Mouse (Mus musculus) midbrain, embryonic 12.5 days (tissue): ENCODE data around the gene Stard13. TPM values are rescaled to one million over a fixed set of nuclear protein-coding genes. Genes with fewer than 3 reads are reported as not detected.

Experiments
- ATAC-seq: fragments of 200-750 bp; cut with Nextera tagmentation; 2 replicates; pipeline ENCODE4 v1.8.0; 2017; ENCODE audit warnings: low read depth, moderate TSS enrichment, moderate library complexity; ENCODE audit not compliant: low FRiP score
- H3K27ac ChIP-seq: fragments of 300-500 bp; sonication (generic); replicated peaks from 2 replicates; pipeline ENCODE4 v1.5.1; 2016; ENCODE audit warnings: mild to moderate bottlenecking
- H3K27me3 ChIP-seq: fragments of 300-500 bp; sonication (generic); 2 replicates; pipeline ENCODE4 v1.6.1; 2016; ENCODE audit warnings: mild to moderate bottlenecking
- H3K36me3 ChIP-seq: fragments of 300-500 bp; sonication (generic); 2 replicates; pipeline ENCODE4 v1.6.1; 2016
- H3K4me1 ChIP-seq: fragments of 300-500 bp; sonication (generic); 2 replicates; pipeline ENCODE4 v1.6.1; 2016
- H3K4me2 ChIP-seq: fragments of 300-500 bp; sonication (generic); replicated peaks from 2 replicates; pipeline ENCODE4 v1.6.1; 2016; ENCODE audit warnings: mild to moderate bottlenecking, moderate library complexity
- H3K4me3 ChIP-seq: fragments of 300-500 bp; sonication (generic); 2 replicates; pipeline ENCODE4 v1.5.1; 2016; ENCODE audit warnings: mild to moderate bottlenecking
- H3K9ac ChIP-seq: fragments of 300-500 bp; sonication (generic); replicated peaks from 2 replicates; pipeline ENCODE4 v1.6.1; 2016; ENCODE audit warnings: mild to moderate bottlenecking, moderate library complexity
- H3K9me3 ChIP-seq: fragments of 300-500 bp; sonication (generic); 2 replicates; pipeline ENCODE4 v1.6.1; 2016; ENCODE audit warnings: mild to moderate bottlenecking
- WGBS: fragments of 180-500 bp; shearing (Covaris S2); methylation state at CpG from one replicate; pipeline ENCODE4 v1.1.7; 2016; 5-methylcytosine and 5-hydroxymethylcytosine counted together
- polyA plus RNA-seq: library from polyadenylated mRNA; unstranded; fragments of >200 nt; fragmentation: Nextera tagmentation; extraction: Ambion mirVana; gene quantifications from 2 replicates; pipeline ENCODE4 v1.2.1, GENCODE M21; 2016

Gene Stard13
- polyA plus RNA-seq, 1 experiment from 2014 or later = 5.6 TPM

GRCm38 (mm10) chr5:151192266-151192665 lies 41.4 kb downstream of the Stard13 start:
- 84% methylated on average over 2 of the region's 2 CpGs for WGBS
- Histone ChIP-seq H3K36me3 (no peaks in the 10 kb centered on the region), H3K27ac (no peak overlapping the region), H3K4me2 (no peak overlapping the region), H3K4me1 (peaks cover 5% of the 10 kb centered on the region; the same call in 1 of the 2 replicates), H3K9ac (no peak overlapping the region), H3K4me3 (no peak overlapping the region), H3K27me3 (peaks cover 6% of the 10 kb centered on the region; the same call in 1 of the 2 replicates), H3K9me3 (no peaks in the 10 kb centered on the region)
- ATAC-seq = no peak

- Histone ChIP-seq H3K9me3 (no peaks in the 10 kb centered on the region), H3K4me3 (no peak overlapping the region), H3K36me3 (no peaks in the 10 kb centered on the region), H3K4me2 (no peak overlapping the region), H3K27me3 (peaks cover 6% of the 10 kb centered on the region; the same call in 1 of the 2 replicates), H3K27ac (no peak overlapping the region), H3K9ac (no peak overlapping the region), H3K4me1 (peaks cover 5% of the 10 kb centered on the region; the same call in 1 of the 2 replicates)
- ATAC-seq = no peak
- WGBS = 85% methylated on average over 5 of the region's 5 CpGs
Observed at GRCm38 (mm10) chr5:151190764-151191163, 42.9 kb downstream of the Stard13 start.

GRCm38 (mm10) chr5:151189789-151190378 lies 43.8 kb downstream of the Stard13 start:
- ATAC-seq = peak; percentile 95
- Histone ChIP-seq H3K9ac (peak overlapping the region; percentile 50), H3K4me1 (peaks cover 5% of the 10 kb centered on the region; the same call in 1 of the 2 replicates), H3K27ac (no peak overlapping the region), H3K9me3 (no peaks in the 10 kb centered on the region), H3K4me3 (peak overlapping the region; percentile 54), H3K27me3 (peaks cover 6% of the 10 kb centered on the region; the same call in 1 of the 2 replicates), H3K36me3 (no peaks in the 10 kb centered on the region), H3K4me2 (peak overlapping the region; percentile 89)
- 4% methylated on average over 27 of the region's 27 CpGs for WGBS

GRCm38 (mm10) chr5:151189321-151189720 lies 44.3 kb downstream of the Stard13 start:
- H3K27ac ChIP-seq = no peak overlapping the region

GRCm38 (mm10) chr5:151188659-151189058 lies 45.0 kb downstream of the Stard13 start:
- H3K9ac ChIP-seq = no peak overlapping the region
- peaks cover 6% of the 10 kb centered on the region; the same call in 1 of the 2 replicates for H3K27me3 ChIP-seq
- no peaks in the 10 kb centered on the region for H3K36me3 ChIP-seq
- H3K4me2 ChIP-seq = no peak overlapping the region
- no peak for ATAC-seq
- WGBS = 85% methylated on average over 6 of the region's 6 CpGs
- no peak overlapping the region for H3K27ac ChIP-seq
- no peak overlapping the region for H3K4me3 ChIP-seq
- H3K4me1 ChIP-seq = peaks cover 5% of the 10 kb centered on the region; the same call in 1 of the 2 replicates
- H3K9me3 ChIP-seq = no peaks in the 10 kb centered on the region

More at GRCm38 (mm10) chr5:151189321-151189720, 44.3 kb downstream of the Stard13 start:
- Histone ChIP-seq H3K9me3 (no peaks in the 10 kb centered on the region), H3K4me2 (peak overlapping the region; percentile 89), H3K36me3 (no peaks in the 10 kb centered on the region), H3K4me3 (peak overlapping the region; percentile 54), H3K27me3 (peaks cover 6% of the 10 kb centered on the region; the same call in 1 of the 2 replicates), H3K4me1 (peaks cover 5% of the 10 kb centered on the region; the same call in 1 of the 2 replicates), H3K9ac (peak overlapping the region; percentile 50; the same call in 1 of the 2 replicates)
- WGBS = 49% methylated on average over 3 of the region's 3 CpGs
- no peak for ATAC-seq

GRCm38 (mm10) chr5:151187336-151187735 lies 46.3 kb downstream of the Stard13 start:
- WGBS = 81% methylated on average over 11 of the region's 11 CpGs
- H3K9me3 ChIP-seq = no peaks in the 10 kb centered on the region
- H3K27me3 ChIP-seq = peaks cover 3% of the 10 kb centered on the region; the same call in 1 of the 2 replicates
- no peaks in the 10 kb centered on the region for H3K36me3 ChIP-seq
- H3K9ac ChIP-seq = no peak overlapping the region
- H3K27ac ChIP-seq = no peak overlapping the region
- peaks cover 5% of the 10 kb centered on the region; the same call in 1 of the 2 replicates for H3K4me1 ChIP-seq
- no peak overlapping the region for H3K4me3 ChIP-seq
- no peak for ATAC-seq
- no peak overlapping the region for H3K4me2 ChIP-seq

GRCm38 (mm10) chr5:151185286-151185856 lies 48.3 kb downstream of the Stard13 start:
- no peaks in the 10 kb centered on the region for H3K9me3 ChIP-seq
- H3K27ac ChIP-seq = no peak overlapping the region
- H3K36me3 ChIP-seq = no peaks in the 10 kb centered on the region
- H3K4me1 ChIP-seq = peaks cover 5% of the 10 kb centered on the region; the same call in 1 of the 2 replicates
- H3K4me2 ChIP-seq = no peak overlapping the region
- H3K4me3 ChIP-seq = no peak overlapping the region
- H3K9ac ChIP-seq = no peak overlapping the region
- no peak for ATAC-seq
- H3K27me3 ChIP-seq = no peaks in the 10 kb centered on the region; the same call in 1 of the 2 replicates
- 78% methylated on average over 8 of the region's 8 CpGs for WGBS

GRCm38 (mm10) chr5:151183656-151184240 lies 49.9 kb downstream of the Stard13 start:
- WGBS = 91% methylated on average over 11 of the region's 11 CpGs
- Histone ChIP-seq H3K4me1 (no peaks in the 10 kb centered on the region; the same call in 1 of the 2 replicates), H3K27me3 (no peaks in the 10 kb centered on the region), H3K9ac (no peak overlapping the region), H3K4me3 (no peak overlapping the region), H3K4me2 (no peak overlapping the region), H3K36me3 (no peaks in the 10 kb centered on the region), H3K9me3 (no peaks in the 10 kb centered on the region), H3K27ac (no peak overlapping the region)
- no peak for ATAC-seq

GRCm38 (mm10) chr5:151181288-151181687 lies 52.3 kb downstream of the Stard13 start:
- 91% methylated on average over 8 of the region's 8 CpGs for WGBS
- no peak overlapping the region for H3K9ac ChIP-seq
- no peak overlapping the region for H3K27ac ChIP-seq
- no peaks in the 10 kb centered on the region; the same call in 1 of the 2 replicates for H3K4me1 ChIP-seq
- ATAC-seq = no peak
- no peak overlapping the region for H3K4me2 ChIP-seq
- no peaks in the 10 kb centered on the region for H3K27me3 ChIP-seq
- H3K9me3 ChIP-seq = no peaks in the 10 kb centered on the region
- H3K4me3 ChIP-seq = no peak overlapping the region
- H3K36me3 ChIP-seq = no peaks in the 10 kb centered on the region

- Histone ChIP-seq H3K4me2 (no peak overlapping the region), H3K9ac (no peak overlapping the region), H3K27me3 (no peaks in the 10 kb centered on the region), H3K4me1 (no peaks in the 10 kb centered on the region; the same call in 1 of the 2 replicates), H3K4me3 (no peak overlapping the region), H3K36me3 (no peaks in the 10 kb centered on the region), H3K27ac (no peak overlapping the region), H3K9me3 (no peaks in the 10 kb centered on the region)
- ATAC-seq = no peak
- 94% methylated on average over 9 of the region's 9 CpGs for WGBS
Observed at GRCm38 (mm10) chr5:151180176-151180785, 53.4 kb downstream of the Stard13 start.

- 92% methylated on average over 3 of the region's 3 CpGs for WGBS
- H3K9me3 ChIP-seq = no peaks in the 10 kb centered on the region
- ATAC-seq = no peak
Observed at GRCm38 (mm10) chr5:151177171-151177570, 56.5 kb downstream of the Stard13 start.

GRCm38 (mm10) chr5:151175897-151176313 lies 57.7 kb downstream of the Stard13 start:
- no peaks in the 10 kb centered on the region for H3K36me3 ChIP-seq
- no peaks in the 10 kb centered on the region for H3K4me1 ChIP-seq
- no peak overlapping the region for H3K4me3 ChIP-seq
- 80% methylated on average over 4 of the region's 4 CpGs for WGBS
- H3K9ac ChIP-seq = no peak overlapping the region
- ATAC-seq = no peak
- H3K9me3 ChIP-seq = no peaks in the 10 kb centered on the region
- no peak overlapping the region for H3K27ac ChIP-seq
- H3K4me2 ChIP-seq = no peak overlapping the region
- H3K27me3 ChIP-seq = no peaks in the 10 kb centered on the region

More at GRCm38 (mm10) chr5:151177171-151177570, 56.5 kb downstream of the Stard13 start:
- H3K36me3 ChIP-seq = no peaks in the 10 kb centered on the region
- H3K4me2 ChIP-seq = no peak overlapping the region
- H3K4me1 ChIP-seq = no peaks in the 10 kb centered on the region
- no peaks in the 10 kb centered on the region for H3K27me3 ChIP-seq
- no peak overlapping the region for H3K27ac ChIP-seq
- H3K9ac ChIP-seq = no peak overlapping the region
- H3K4me3 ChIP-seq = no peak overlapping the region
